Mouse (Mus musculus) neural tube, embryonic 14.5 days (tissue): ENCODE measurements around the gene Zfp800. TPM values are rescaled to one million over a fixed set of nuclear protein-coding genes. Genes with fewer than 3 reads are reported as not detected.

Source experiments
- ATAC-seq: fragments of 200-750 bp; cut with Nextera tagmentation; 2 replicates; pipeline ENCODE4 v1.8.0; 2017; ENCODE audit warnings: low read depth, mild to moderate bottlenecking, moderate TSS enrichment, moderate library complexity
- H3K27ac ChIP-seq: fragments of 300-500 bp; sonication (generic); 2 replicates; pipeline ENCODE4 v1.5.1; 2014; ENCODE audit warnings: low read depth, mild to moderate bottlenecking, control low read depth, low read length, moderate library complexity, mixed read lengths
- H3K27me3 ChIP-seq: fragments of 300-500 bp; sonication (generic); 2 replicates; pipeline ENCODE4 v1.6.1; 2014; ENCODE audit warnings: low read length; ENCODE audit not compliant: control insufficient read depth, insufficient read depth
- H3K36me3 ChIP-seq: fragments of 300-500 bp; sonication (generic); 2 replicates; pipeline ENCODE4 v1.6.1; 2014; ENCODE audit warnings: low read length, mixed read lengths; ENCODE audit not compliant: control insufficient read depth, insufficient read depth
- H3K4me1 ChIP-seq: fragments of 300-500 bp; sonication (generic); 2 replicates; pipeline ENCODE4 v1.6.1; 2014; ENCODE audit warnings: low read length; ENCODE audit not compliant: control insufficient read depth, insufficient read depth
- H3K4me2 ChIP-seq: fragments of 300-500 bp; sonication (generic); 2 replicates; pipeline ENCODE4 v1.6.1; 2014; ENCODE audit warnings: mild to moderate bottlenecking, low read depth, low read length, control low read depth
- H3K4me3 ChIP-seq: fragments of 300-500 bp; sonication (generic); 2 replicates; pipeline ENCODE4 v1.5.1; 2014; ENCODE audit warnings: low read depth, low read length, control low read depth, mixed read lengths
- H3K9ac ChIP-seq: fragments of 300-500 bp; sonication (generic); replicated peaks from 2 replicates; pipeline ENCODE4 v1.6.1; 2014; ENCODE audit warnings: low read depth, mild to moderate bottlenecking, control low read depth, low read length, mixed read lengths
- H3K9me3 ChIP-seq: fragments of 300-500 bp; sonication (generic); 2 replicates; pipeline ENCODE4 v1.6.1; 2016; ENCODE audit warnings: low read length; ENCODE audit not compliant: control insufficient read depth
- whole genome bisulfite sequencing: fragments of 180-500 bp; shearing (Covaris S2); extraction: QIAGEN DNeasy Blood & Tissue Kit; methylation state at CpG from one replicate; pipeline ENCODE4 v1.1.7; 2014; 5-methylcytosine and 5-hydroxymethylcytosine counted together
- polyA plus RNA-seq: library from polyadenylated mRNA; unstranded; fragments of >200 nt; fragmentation: Nextera tagmentation; extraction: Ambion mirVana; gene quantifications from 2 replicates; pipeline ENCODE4 v1.2.1, GENCODE M21; 2014

Zfp800 gene
- polyA plus RNA-seq, 1 experiment from 2014 or later = 27.0 TPM

GRCm38 (mm10) chr6:28332546-28332945 lies 65.3 kb downstream of the Zfp800 start:
- H3K4me1 ChIP-seq = no peaks in the 10 kb centered on the region
- no peaks in the 10 kb centered on the region for H3K9me3 ChIP-seq
- WGBS = 50% methylated on average over 3 of the region's 3 CpGs
- no peaks in the 10 kb centered on the region for H3K27me3 ChIP-seq
- H3K4me3 ChIP-seq = no peak overlapping the region
- no peak overlapping the region for H3K9ac ChIP-seq
- no peaks in the 10 kb centered on the region for H3K36me3 ChIP-seq
- ATAC-seq = no peak
- H3K4me2 ChIP-seq = no peak overlapping the region
- no peak overlapping the region for H3K27ac ChIP-seq

GRCm38 (mm10) chr6:28329815-28330214 lies 68.0 kb downstream of the Zfp800 start:
- no peaks in the 10 kb centered on the region for H3K36me3 ChIP-seq
- H3K9me3 ChIP-seq = no peaks in the 10 kb centered on the region
- H3K4me3 ChIP-seq = no peak overlapping the region
- H3K4me2 ChIP-seq = no peak overlapping the region
- no peaks in the 10 kb centered on the region for H3K4me1 ChIP-seq
- WGBS = 68% methylated on average over 6 of the region's 6 CpGs
- H3K27me3 ChIP-seq = no peaks in the 10 kb centered on the region
- no peak for ATAC-seq
- H3K27ac ChIP-seq = no peak overlapping the region
- no peak overlapping the region for H3K9ac ChIP-seq

- Histone ChIP-seq H3K4me3 (no peak overlapping the region), H3K27me3 (no peaks in the 10 kb centered on the region), H3K27ac (no peak overlapping the region), H3K36me3 (no peaks in the 10 kb centered on the region), H3K9me3 (no peaks in the 10 kb centered on the region), H3K4me1 (no peaks in the 10 kb centered on the region), H3K9ac (no peak overlapping the region), H3K4me2 (no peak overlapping the region)
- no peak for ATAC-seq
- WGBS = 60% methylated on average over 10 of the region's 10 CpGs
These were observed 68.7 kb downstream of the Zfp800 start for GRCm38 (mm10) chr6:28329002-28329596.

- Histone ChIP-seq H3K4me1 (no peaks in the 10 kb centered on the region), H3K27ac (no peak overlapping the region), H3K9ac (no peak overlapping the region), H3K27me3 (no peaks in the 10 kb centered on the region), H3K4me3 (no peak overlapping the region), H3K36me3 (no peaks in the 10 kb centered on the region), H3K9me3 (no peaks in the 10 kb centered on the region), H3K4me2 (no peak overlapping the region)
- no peak for ATAC-seq
- 85% methylated on average over 3 of the region's 3 CpGs for WGBS
These were observed 71.1 kb downstream of the Zfp800 start for GRCm38 (mm10) chr6:28326720-28327119.

GRCm38 (mm10) chr6:28322399-28322798 lies 75.4 kb downstream of the Zfp800 start:
- 94% methylated on average over 7 of the region's 7 CpGs for WGBS
- ATAC-seq = no peak
- H3K9me3 ChIP-seq = no peaks in the 10 kb centered on the region
- H3K36me3 ChIP-seq = no peaks in the 10 kb centered on the region
- H3K4me2 ChIP-seq = no peak overlapping the region
- no peak overlapping the region for H3K9ac ChIP-seq
- H3K27ac ChIP-seq = no peak overlapping the region
- H3K27me3 ChIP-seq = no peaks in the 10 kb centered on the region
- H3K4me3 ChIP-seq = no peak overlapping the region
- no peaks in the 10 kb centered on the region for H3K4me1 ChIP-seq

- WGBS = 51% methylated on average over 13 of the region's 13 CpGs
- Histone ChIP-seq H3K36me3 (no peaks in the 10 kb centered on the region), H3K4me1 (no peaks in the 10 kb centered on the region), H3K4me3 (no peak overlapping the region), H3K27me3 (no peaks in the 10 kb centered on the region), H3K27ac (no peak overlapping the region), H3K4me2 (no peak overlapping the region), H3K9ac (no peak overlapping the region), H3K9me3 (no peaks in the 10 kb centered on the region)
- ATAC-seq = no peak
These were observed 78.0 kb downstream of the Zfp800 start for GRCm38 (mm10) chr6:28319648-28320270.

- Histone ChIP-seq H3K4me1 (no peaks in the 10 kb centered on the region), H3K9ac (no peak overlapping the region), H3K27me3 (no peaks in the 10 kb centered on the region), H3K9me3 (no peaks in the 10 kb centered on the region), H3K27ac (no peak overlapping the region), H3K4me3 (no peak overlapping the region), H3K4me2 (no peak overlapping the region), H3K36me3 (no peaks in the 10 kb centered on the region)
- WGBS = 75% methylated on average over 13 of the region's 13 CpGs
- ATAC-seq = no peak
These were observed 78.8 kb downstream of the Zfp800 start for GRCm38 (mm10) chr6:28318820-28319573.

GRCm38 (mm10) chr6:28315208-28315607 lies 82.6 kb downstream of the Zfp800 start:
- no peak overlapping the region for H3K9ac ChIP-seq
- ATAC-seq = no peak
- H3K4me2 ChIP-seq = no peak overlapping the region
- 96% methylated on average over 3 of the region's 3 CpGs for WGBS
- H3K36me3 ChIP-seq = no peaks in the 10 kb centered on the region
- no peaks in the 10 kb centered on the region for H3K9me3 ChIP-seq
- no peaks in the 10 kb centered on the region for H3K4me1 ChIP-seq
- no peak overlapping the region for H3K27ac ChIP-seq
- no peak overlapping the region for H3K4me3 ChIP-seq
- H3K27me3 ChIP-seq = no peaks in the 10 kb centered on the region

- no peak for ATAC-seq
- Histone ChIP-seq H3K36me3 (no peaks in the 10 kb centered on the region), H3K27me3 (no peaks in the 10 kb centered on the region), H3K9me3 (no peaks in the 10 kb centered on the region), H3K9ac (no peak overlapping the region), H3K27ac (no peak overlapping the region), H3K4me2 (no peak overlapping the region), H3K4me3 (no peak overlapping the region), H3K4me1 (no peaks in the 10 kb centered on the region)
- WGBS = 80% methylated on average over 2 of the region's 2 CpGs
These were observed 85.7 kb downstream of the Zfp800 start for GRCm38 (mm10) chr6:28312067-28312466.
